ENCODE assay signal across 14 mouse cellular contexts in the genomic region with DNA sequence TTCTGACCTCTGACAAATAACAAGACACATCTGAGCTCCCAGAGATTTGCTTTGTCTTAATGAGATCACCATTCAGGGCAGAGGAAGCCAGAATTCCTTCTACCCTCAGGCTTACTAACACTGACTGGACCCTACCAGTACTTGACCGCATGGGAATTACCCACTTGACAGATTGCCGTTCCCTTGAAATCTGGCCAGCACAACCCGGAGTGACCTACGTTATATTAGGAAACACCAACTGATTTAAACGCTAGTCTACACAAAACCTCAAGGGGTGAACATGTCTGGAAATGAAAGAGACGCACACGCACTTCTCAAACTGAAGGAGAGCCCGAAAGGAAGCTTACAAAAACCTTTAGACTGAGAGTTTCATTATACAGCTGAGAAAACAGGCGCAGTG.
DNase-seq lines count a peak whose midpoint lies in the region; ATAC-seq and TF ChIP-seq lines count a peak whose summit lies in the region.
"Had no signal": no experiment of that assay in that cellular context is flagged by ENCODE, and none has a peak within 500 bp of the region (broad histone marks: within the 10 kb centered on the region; RNA-seq: fewer than 3 reads in every experiment).

No protein-coding gene starts in this region.

- no peaks in the 10 kb centered on the region for H3K27me3 ChIP-seq in midbrain, postnatal 0 days (ENCODE audit: insufficient read depth, low read length)
- H3K27me3 ChIP-seq: heart, embryonic 15.5 days; limb, embryonic 13.5 days; neural tube, embryonic 12.5 days had no signal

- no peak overlapping the region for H3K27ac ChIP-seq in midbrain, postnatal 0 days (ENCODE audit: low read depth, low read length)
- H3K27ac ChIP-seq: forebrain, embryonic 10.5 days; heart, embryonic 15.5 days; limb, embryonic 13.5 days; neural tube, embryonic 12.5 days had no signal

- no peak for TF ChIP-seq CTCF in midbrain, postnatal 0 days (IDR thresholded peaks at IDR 0.05)

- intact Hi-C loops in gastrocnemius, postnatal 14 days (cut with DNase I; ENCODE audit: low total_unique reads), result no loop called here

- no peak overlapping the region for H3K4me3 ChIP-seq in midbrain, postnatal 0 days (ENCODE audit: low read depth, low read length)
- H3K4me3 ChIP-seq: forebrain, embryonic 10.5 days; heart, embryonic 15.5 days; limb, embryonic 13.5 days; neural tube, embryonic 12.5 days had no signal

- DNase-seq in kidney, adult 11 months, result peak; percentile 6
- DNase-seq in kidney, adult 18-20 months, result no peak
- DNase-seq in adrenal gland, postnatal 10 days, result peak; percentile 74
- DNase-seq in gastrocnemius, postnatal 14 days, result peak; percentile 21
- DNase-seq in lung, postnatal 10 days, result peak; percentile 41
- DNase-seq in spleen, adult 12 weeks (ENCODE audit: low spot score), result no peak
- DNase-seq in thymus, postnatal 0 days (ENCODE audit: low spot score), result no peak
- no peak for DNase-seq in midbrain, postnatal 0 days (ENCODE audit: low spot score)
- DNase-seq: embryo, embryonic 11 days; thymus, postnatal 4 days had no signal

- no peaks in the 10 kb centered on the region for H3K9me3 ChIP-seq in midbrain, postnatal 0 days (ENCODE audit: low read length)
- H3K9me3 ChIP-seq: forebrain, embryonic 10.5 days; heart, embryonic 15.5 days; limb, embryonic 13.5 days; neural tube, embryonic 12.5 days had no signal

- 64% methylated on average over 9 of the region's 9 CpGs for WGBS in midbrain, postnatal 0 days

- no peak overlapping the region for H3K9ac ChIP-seq in midbrain, postnatal 0 days (replicated peaks; ENCODE audit: low read length, poor library complexity, severe bottlenecking)
- H3K9ac ChIP-seq: heart, embryonic 15.5 days; limb, embryonic 13.5 days; neural tube, embryonic 12.5 days had no signal

- no peaks in the 10 kb centered on the region for H3K36me3 ChIP-seq in midbrain, postnatal 0 days (ENCODE audit: insufficient read depth, low read length)
- H3K36me3 ChIP-seq: forebrain, embryonic 10.5 days; heart, embryonic 15.5 days; limb, embryonic 13.5 days; neural tube, embryonic 12.5 days had no signal

- no peaks in the 10 kb centered on the region for H3K4me1 ChIP-seq in midbrain, postnatal 0 days (ENCODE audit: insufficient read depth, low read length)
- H3K4me1 ChIP-seq: forebrain, embryonic 10.5 days; heart, embryonic 15.5 days; limb, embryonic 13.5 days; neural tube, embryonic 12.5 days had no signal

- no peak overlapping the region for H3K4me2 ChIP-seq in midbrain, postnatal 0 days (ENCODE audit: low read depth, low read length, poor library complexity, severe bottlenecking)
- H3K4me2 ChIP-seq: heart, embryonic 15.5 days; limb, embryonic 13.5 days; neural tube, embryonic 12.5 days had no signal

- ATAC-seq in midbrain, postnatal 0 days (ENCODE audit: low FRiP score), result no peak

Comparison
In these comparisons a context has a peak if more than half of its experiments do, and no peak if none do; other contexts are left out.
1. DNase-seq: peak in kidney, adult 11 months (single experiment), adrenal gland, postnatal 10 days (single experiment), gastrocnemius, postnatal 14 days (single experiment) and lung, postnatal 10 days (single experiment); none in kidney, adult 18-20 months (single experiment), spleen, adult 12 weeks (single experiment), thymus, postnatal 0 days (single experiment) and midbrain, postnatal 0 days (single experiment).